Mouse (Mus musculus): ENCODE results near the gene Zcchc17.

Zcchc17 gene

GRCm38 (mm10) chr4:130316691-130317090 lies 43.1 kb downstream of the Zcchc17 start:
- DNase-seq, result no peak

- DNase-seq, result peak; percentile 53 to 76
Measured at GRCm38 (mm10) chr4:130315771-130316527, 43.8 kb downstream of the Zcchc17 start.

GRCm38 (mm10) chr4:130313552-130313951 lies 46.2 kb downstream of the Zcchc17 start:
- no peak for DNase-seq

GRCm38 (mm10) chr4:130312526-130312925 lies 47.2 kb downstream of the Zcchc17 start:
- DNase-seq, result no peak

- peak; percentile 46 to 57 for DNase-seq
Measured at GRCm38 (mm10) chr4:130309254-130309653, 50.5 kb downstream of the Zcchc17 start.

- peak; percentile 82 to 90 for DNase-seq
Measured at GRCm38 (mm10) chr4:130308231-130309081, 51.3 kb downstream of the Zcchc17 start, which contains the start of the genes Fabp3 and Gm10570. Gene Fabp3 (plus strand): TSS chr4:130308595. Gene Gm10570 (minus strand): TSS chr4:130308674.

GRCm38 (mm10) chr4:130307851-130308230 lies 51.9 kb downstream of the Zcchc17 start:
- DNase-seq, result peak; percentile 69 to 80

GRCm38 (mm10) chr4:130306796-130307630 lies 52.7 kb downstream of the Zcchc17 start:
- peak; percentile 51 to 52 for DNase-seq

GRCm38 (mm10) chr4:130304746-130305145 lies 55.0 kb downstream of the Zcchc17 start:
- DNase-seq, result no peak

GRCm38 (mm10) chr4:130302285-130302870 lies 57.4 kb downstream of the Zcchc17 start:
- no peak for DNase-seq

- no peak for DNase-seq
Measured at GRCm38 (mm10) chr4:130299629-130300018, 60.1 kb downstream of the Zcchc17 start.

- DNase-seq, result peak; percentile 79 to 83
Measured at GRCm38 (mm10) chr4:130298877-130299628, 60.7 kb downstream of the Zcchc17 start.

GRCm38 (mm10) chr4:130297123-130297529 lies 62.6 kb downstream of the Zcchc17 start:
- peak; percentile 40 to 51 for DNase-seq

- DNase-seq, result no peak
Measured at GRCm38 (mm10) chr4:130296243-130296965, 63.3 kb downstream of the Zcchc17 start.

- peak in 1 of 2 experiments; percentile 45 for DNase-seq
Measured at GRCm38 (mm10) chr4:130295047-130295745, 64.5 kb downstream of the Zcchc17 start.

- DNase-seq, result no peak
Measured at GRCm38 (mm10) chr4:130294513-130294912, 65.2 kb downstream of the Zcchc17 start.

GRCm38 (mm10) chr4:130292271-130292670 lies 67.5 kb downstream of the Zcchc17 start:
- DNase-seq, result peak; percentile 90 to 93

GRCm38 (mm10) chr4:130289824-130290223 lies 69.9 kb downstream of the Zcchc17 start:
- no peak for DNase-seq

- no peak for DNase-seq
Measured at GRCm38 (mm10) chr4:130286531-130286930, 73.2 kb downstream of the Zcchc17 start.

GRCm38 (mm10) chr4:130283826-130284225 lies 75.9 kb downstream of the Zcchc17 start:
- DNase-seq, result no peak
